Comparison of ENCODE assay signal across 16 mouse cellular contexts in genomic region chr7:90508124-90508523, GRCm38 (mm10). TPM values are rescaled to one million over a fixed set of nuclear protein-coding genes. Genes with fewer than 3 reads are reported as not detected.
DNase-seq lines count a peak whose midpoint lies in the region; ATAC-seq and TF ChIP-seq lines count a peak whose summit lies in the region.
"Had no signal": no experiment of that assay in that cellular context is flagged by ENCODE, and none has a peak within 500 bp of the region (broad histone marks: within the 10 kb centered on the region; RNA-seq: fewer than 3 reads in every experiment).

No protein-coding gene starts in this region.

- no peak for ATAC-seq in liver, embryonic 11.5 days (replicated peaks; ENCODE audit: low FRiP score)

- 47% methylated on average over 3 of the region's 3 CpGs for WGBS in heart, adult 2 months
- 51% methylated on average over 3 of the region's 3 CpGs for WGBS in liver, adult 2 months
- WGBS in liver, embryonic 11.5 days, result 70% methylated on average over 3 of the region's 3 CpGs

- no peak overlapping the region for H3K27ac ChIP-seq in heart, adult 2 months
- H3K27ac ChIP-seq in liver, adult 2 months (replicated peaks; ENCODE audit: insufficient read depth, low read depth, low read length), result no peak overlapping the region
- H3K27ac ChIP-seq in liver, embryonic 11.5 days (ENCODE audit: low read depth, low read length), result no peak overlapping the region
- H3K27ac ChIP-seq in CH12.LX (ENCODE audit: insufficient read depth, low read depth), result no peak overlapping the region
- H3K27ac ChIP-seq: hindbrain, embryonic 15.5 days; midbrain, embryonic 10.5 days had no signal

- H3K27me3 ChIP-seq in heart, adult 2 months (ENCODE audit: control insufficient read depth, insufficient read depth, low read length), result no peaks in the 10 kb centered on the region
- H3K27me3 ChIP-seq in liver, adult 2 months (ENCODE audit: control insufficient read depth, insufficient read depth, low read length), result no peaks in the 10 kb centered on the region
- no peaks in the 10 kb centered on the region for H3K27me3 ChIP-seq in liver, embryonic 11.5 days (replicated peaks; ENCODE audit: control insufficient read depth, insufficient read depth, low read length)
- no peaks in the 10 kb centered on the region for H3K27me3 ChIP-seq in CH12.LX (replicated peaks)
- H3K27me3 ChIP-seq: hindbrain, embryonic 15.5 days had no signal

- peak; percentile 78 for TF ChIP-seq RAD21 in CH12.LX (IDR thresholded peaks at IDR 0.05; ENCODE audit: low read depth, low read length)

- H3K9me3 ChIP-seq in liver, embryonic 11.5 days (ENCODE audit: control insufficient read depth, low read length), result no peaks in the 10 kb centered on the region
- no peaks in the 10 kb centered on the region for H3K9me3 ChIP-seq in CH12.LX (replicated peaks; ENCODE audit: low read length)
- H3K9me3 ChIP-seq: hindbrain, embryonic 15.5 days; midbrain, embryonic 10.5 days had no signal

- no peak for TF ChIP-seq POLR2A in heart, adult 2 months (IDR thresholded peaks at IDR 0.05; ENCODE audit: insufficient read depth, low read depth, low read length)
- TF ChIP-seq POLR2A in liver, adult 2 months (IDR thresholded peaks at IDR 0.05; ENCODE audit: extremely low read depth, insufficient read depth, low read length), result no peak
- TF ChIP-seq POLR2A in CH12.LX (IDR thresholded peaks at IDR 0.05; ENCODE audit: low read depth, low read length), result no peak

- no peak overlapping the region for H3K4me3 ChIP-seq in heart, adult 2 months
- no peak overlapping the region for H3K4me3 ChIP-seq in liver, adult 2 months (ENCODE audit: insufficient read depth, low read depth, low read length)
- no peak overlapping the region for H3K4me3 ChIP-seq in liver, embryonic 11.5 days (ENCODE audit: low read depth, low read length)
- no peak overlapping the region for H3K4me3 ChIP-seq in CH12.LX (replicated peaks in 1 of 3; ENCODE audit: low read depth in 2 of 3, low read length in 2 of 3, poor library complexity in 1 of 3)
- H3K4me3 ChIP-seq: hindbrain, embryonic 15.5 days; midbrain, embryonic 10.5 days had no signal

- no peaks in the 10 kb centered on the region for H3K4me1 ChIP-seq in heart, adult 2 months (ENCODE audit: control insufficient read depth, insufficient read depth, low read length)
- no peaks in the 10 kb centered on the region for H3K4me1 ChIP-seq in liver, adult 2 months (ENCODE audit: control insufficient read depth, insufficient read depth, low read length)
- H3K4me1 ChIP-seq in liver, embryonic 11.5 days (replicated peaks; ENCODE audit: control insufficient read depth, insufficient read depth, low read length), result no peaks in the 10 kb centered on the region
- H3K4me1 ChIP-seq in CH12.LX (ENCODE audit: control insufficient read depth in 1 of 2, insufficient read depth in 2 of 2), result no peaks in the 10 kb centered on the region
- H3K4me1 ChIP-seq: hindbrain, embryonic 15.5 days; midbrain, embryonic 10.5 days had no signal

- no peaks in the 10 kb centered on the region for H3K36me3 ChIP-seq in heart, adult 2 months (ENCODE audit: control insufficient read depth, insufficient read depth, low read length)
- no peaks in the 10 kb centered on the region for H3K36me3 ChIP-seq in liver, adult 2 months (ENCODE audit: control insufficient read depth, insufficient read depth, low read length)
- H3K36me3 ChIP-seq in liver, embryonic 11.5 days (ENCODE audit: control insufficient read depth, insufficient read depth, low read length), result no peaks in the 10 kb centered on the region
- H3K36me3 ChIP-seq in CH12.LX (replicated peaks in 1 of 2; ENCODE audit: control insufficient read depth in 1 of 2, insufficient read depth in 1 of 2, low read length in 1 of 2), result no peaks in the 10 kb centered on the region
- H3K36me3 ChIP-seq: hindbrain, embryonic 15.5 days; midbrain, embryonic 10.5 days had no signal

- in situ Hi-C loops in CH12.LX (cut with MboI; ENCODE audit: low pct_ligation_motif_present, low pct_unique_long_range_greater_than_20kb, low sequenced_read_pairs), result no loop called here

- TF ChIP-seq EP300 in heart, adult 2 months (IDR thresholded peaks at IDR 0.05; ENCODE audit: insufficient read depth, low read depth, low read length), result no peak
- TF ChIP-seq EP300 in CH12.LX (IDR thresholded peaks at IDR 0.05; ENCODE audit: low read length), result no peak

- intact Hi-C loops in heart, adult 2 months (cut with DNase I), result loop anchor here (5.0 to 10.0 kb wide), 2 partner anchors 223 to 719 kb away; no protein-coding TSS in a partner anchor
- intact Hi-C loops in heart, postnatal 36 days (cut with DNase I), result loop anchor here (5.0 to 10.0 kb wide), 2 partner anchors 233 to 511 kb away; no protein-coding TSS in a partner anchor

- dilution Hi-C loops in CH12.LX (cut with MboI; ENCODE audit: extremely low pct_ligation_motif_present, extremely low pct_unique_long_range_greater_than_20kb, low sequenced_read_pairs), result no loop called here

- no peak for DNase-seq in heart, adult 2 months
- DNase-seq in heart, postnatal 36 days, result no peak
- DNase-seq in liver, adult 2 months (ENCODE audit: extremely low read depth, low read depth, low spot score), result peak; percentile 10
- no peak for DNase-seq in liver, embryonic 11.5 days (ENCODE audit: low spot score)
- DNase-seq in CH12.LX (ENCODE audit: extremely low read depth), result no peak
- peak; percentile 27 for DNase-seq in naive thymus-derived CD4-positive, alpha-beta T cell, adult 2 months (ENCODE audit: low read depth)
- DNase-seq in thymus, adult 18-20 months, result no peak
- no peak for DNase-seq in frontal cortex, postnatal 10 days (ENCODE audit: low spot score in 2 of 2)
- DNase-seq: adrenal gland, adult 2 months; cerebellum, adult 11-12 months; kidney, postnatal 10 days; liver; lung, postnatal 14 days; right cerebral cortex, postnatal 14 days had no signal

- no peak overlapping the region for H3K9ac ChIP-seq in heart, adult 2 months (ENCODE audit: low read depth, low read length)
- no peak overlapping the region for H3K9ac ChIP-seq in liver, adult 2 months (ENCODE audit: low read depth, low read length)
- no peak overlapping the region for H3K9ac ChIP-seq in liver, embryonic 11.5 days (ENCODE audit: low read depth, low read length)
- H3K9ac ChIP-seq in CH12.LX (ENCODE audit: insufficient read depth, low read depth), result no peak overlapping the region
- H3K9ac ChIP-seq: hindbrain, embryonic 15.5 days had no signal

- no peaks in the 10 kb centered on the region for H3K79me2 ChIP-seq in heart, adult 2 months (replicated peaks; ENCODE audit: control insufficient read depth, insufficient read depth, low read length)
- H3K79me2 ChIP-seq in liver, adult 2 months (ENCODE audit: control insufficient read depth, insufficient read depth, low read length), result no peaks in the 10 kb centered on the region
- no peaks in the 10 kb centered on the region for H3K79me2 ChIP-seq in CH12.LX (replicated peaks; ENCODE audit: control insufficient read depth, extremely low read depth, insufficient read depth, poor library complexity, severe bottlenecking)

- H3K4me2 ChIP-seq in liver, embryonic 11.5 days, result no peak overlapping the region
- no peak overlapping the region for H3K4me2 ChIP-seq in CH12.LX (ENCODE audit: insufficient read depth, low read depth, poor library complexity, severe bottlenecking)
- H3K4me2 ChIP-seq: hindbrain, embryonic 15.5 days had no signal

- TF ChIP-seq CTCF in heart, adult 2 months (IDR thresholded peaks at IDR 0.05), result peak; percentile 59
- TF ChIP-seq CTCF in liver, adult 2 months (IDR thresholded peaks at IDR 0.05; ENCODE audit: low read depth, low read length), result no peak
- TF ChIP-seq CTCF in CH12.LX (conservative IDR thresholded peaks at IDR 0.05 in 1 of 2, IDR thresholded peaks at IDR 0.05 in 1 of 2; ENCODE audit: low read depth in 2 of 2, low read length in 2 of 2), result peak in 1 of 2 experiments; percentile 65; a peak in 2 of 4 replicates

TF ChIP-seq in CH12.LX, 34 proteins besides CTCF, POLR2A, EP300 and RAD21:
- no peak for TF ChIP-seq E2F4 (IDR thresholded peaks at IDR 0.05; ENCODE audit: insufficient replicate concordance, low read depth, low read length)
- 0 out of 2 replicates have a peak, but pooled peaks have one; percentile 10 for TF ChIP-seq ZNF384 (IDR thresholded peaks at IDR 0.05; ENCODE audit: low read depth, low read length)
- TF ChIP-seq SMC3 (IDR thresholded peaks at IDR 0.05; ENCODE audit: low read depth, low read length), result peak; percentile 43

RNA-seq across cellular contexts. Expression of gene Dlg2, which starts 31.7 kb away (rescaled TPM):
- total RNA-seq in heart, adult 2 months (2021), result 1 to 10 TPM; 1.7 to 1.9 TPM
- polyA plus RNA-seq in heart, adult 2 months (2012; rRNA removed), result 0.72 and 1.1 TPM in 2 replicates
- total RNA-seq in heart, postnatal 36 days (2021), result 1 to 10 TPM; 1.9 to 3.1 TPM
- total RNA-seq in liver, adult 2 months (2014; rRNA removed), result 0.47 and 0.65 TPM in 2 replicates
- 0.01 TPM in 1 of 2 replicates, not detected in the other for polyA plus RNA-seq in liver, adult 2 months (2012; rRNA removed)
- 0.96 and 1.6 TPM in 2 replicates for polyA plus RNA-seq in liver, embryonic 11.5 days (2014; fragmentation: Nextera tagmentation; extraction: Ambion mirVana)
- not detected in 2 replicates for total RNA-seq in CH12.LX (2012; rRNA removed)
- not detected in 2 replicates for total RNA-seq in CH12.LX (2014; rRNA removed)
- polyA plus RNA-seq in CH12.LX (2012; ENCODE audit: insufficient read length, low read depth), result 0.36 TPM in 1 of 2 replicates, not detected in the other

RNA-seq across cellular contexts. Expression of gene Tmem126b, which starts 32.3 kb away (rescaled TPM):
- total RNA-seq in heart, adult 2 months (2021), result 10 to 100 TPM; 24.8 to 25.4 TPM
- 10.7 and 18.2 TPM in 2 replicates for polyA plus RNA-seq in heart, adult 2 months (2012; rRNA removed)
- 10 to 100 TPM; 24.7 to 25.6 TPM for total RNA-seq in heart, postnatal 36 days (2021)
- total RNA-seq in liver, adult 2 months (2014; rRNA removed), result 19.3 and 22.5 TPM in 2 replicates
- 6.2 and 7.2 TPM in 2 replicates for polyA plus RNA-seq in liver, adult 2 months (2012; rRNA removed)
- polyA plus RNA-seq in liver, embryonic 11.5 days (2014; fragmentation: Nextera tagmentation; extraction: Ambion mirVana), result 22.9 and 24.7 TPM in 2 replicates
- total RNA-seq in CH12.LX (2012; rRNA removed), result 10.8 and 10.9 TPM in 2 replicates
- 15.7 and 16.7 TPM in 2 replicates for total RNA-seq in CH12.LX (2014; rRNA removed)
- polyA plus RNA-seq in CH12.LX (2012; ENCODE audit: insufficient read length, low read depth), result 9.1 and 11.8 TPM in 2 replicates

RNA-seq across cellular contexts. Expression of gene Tmem126a, which starts 51.1 kb away (rescaled TPM):
- 100 to 1,000 TPM; 111 to 140 TPM for total RNA-seq in heart, adult 2 months (2021)
- 72.6 and 110 TPM in 2 replicates for polyA plus RNA-seq in heart, adult 2 months (2012; rRNA removed)
- total RNA-seq in heart, postnatal 36 days (2021), result 100 to 1,000 TPM; 120 to 136 TPM
- 67.5 and 68.2 TPM in 2 replicates for total RNA-seq in liver, adult 2 months (2014; rRNA removed)
- polyA plus RNA-seq in liver, adult 2 months (2012; rRNA removed), result 25.0 and 28.5 TPM in 2 replicates
- 93.6 and 96.2 TPM in 2 replicates for polyA plus RNA-seq in liver, embryonic 11.5 days (2014; fragmentation: Nextera tagmentation; extraction: Ambion mirVana)
- total RNA-seq in CH12.LX (2012; rRNA removed), result 65.3 and 78.0 TPM in 2 replicates
- total RNA-seq in CH12.LX (2014; rRNA removed), result 121 and 133 TPM in 2 replicates
- 62.3 and 70.9 TPM in 2 replicates for polyA plus RNA-seq in CH12.LX (2012; ENCODE audit: insufficient read length, low read depth)

Comparison
In these comparisons a context has a peak if more than half of its experiments do, and no peak if none do; other contexts are left out.
1. DNase-seq: peak in liver, adult 2 months (single experiment) and naive thymus-derived CD4-positive, alpha-beta T cell, adult 2 months (single experiment); none in heart, adult 2 months (0 of 2), heart, postnatal 36 days (0 of 2), liver, embryonic 11.5 days (single experiment), CH12.LX (single experiment), thymus, adult 18-20 months (0 of 2) and frontal cortex, postnatal 10 days (0 of 2).